Mouse (Mus musculus) heart, postnatal 0 days (tissue): Measurements from ENCODE around the gene Ddx27.

ENCODE experiments used
- CTCF ChIP-seq: IDR thresholded peaks from 2 replicates; pipeline ENCODE4 v1.5.1; 2016; ENCODE audit warnings: antibody characterized with exemption, control low read depth, low read depth
- EP300 ChIP-seq: IDR thresholded peaks from 2 replicates; pipeline ENCODE4 v1.6.1; 2016; ENCODE audit warnings: antibody characterized with exemption, low read depth

- no peak for TF ChIP-seq CTCF
- TF ChIP-seq EP300: no peak
Observed at GRCm38 (mm10) chr2:167056210-167056941, 41.4 kb downstream of the Ddx27 start.
